8 mouse cellular contexts compared by ENCODE assay signal in genomic region chrX:157644300-157644699, GRCm38 (mm10). TPM values are rescaled to one million over a fixed set of nuclear protein-coding genes. Genes with fewer than 3 reads are reported as not detected.
DNase-seq lines count a peak whose midpoint lies in the region; ATAC-seq and TF ChIP-seq lines count a peak whose summit lies in the region.

No protein-coding gene starts in this region.

- no peak for TF ChIP-seq POLR2A in ES-Bruce4 (IDR thresholded peaks at IDR 0.05; ENCODE audit: insufficient read depth, low read length)

- TF ChIP-seq CTCF in ES-Bruce4 (IDR thresholded peaks at IDR 0.05; ENCODE audit: low read depth, low read length), result peak; percentile 82
- peak; percentile 81 for TF ChIP-seq CTCF in forebrain, postnatal 0 days (IDR thresholded peaks at IDR 0.05; ENCODE audit: low read depth)
- peak; percentile 83 for TF ChIP-seq CTCF in lung, embryonic 14.5 days (IDR thresholded peaks at IDR 0.05; ENCODE audit: low read depth)

- no peak overlapping the region for H3K27ac ChIP-seq in ES-Bruce4 (ENCODE audit: insufficient read depth, low read length)
- H3K27ac ChIP-seq in forebrain, postnatal 0 days (ENCODE audit: low read depth, low read length), result no peak overlapping the region
- no peak overlapping the region for H3K27ac ChIP-seq in lung, embryonic 14.5 days (ENCODE audit: low read depth)

- WGBS in forebrain, postnatal 0 days, result 24% methylated on average over 3 of the region's 3 CpGs
- WGBS in lung, embryonic 14.5 days, result 17% methylated on average over 3 of the region's 3 CpGs

- no peak overlapping the region for H3K4me2 ChIP-seq in forebrain, postnatal 0 days (ENCODE audit: low read depth)
- no peak overlapping the region for H3K4me2 ChIP-seq in lung, embryonic 14.5 days

- H3K27me3 ChIP-seq in ES-Bruce4 (ENCODE audit: control insufficient read depth, insufficient read depth, low read length, poor library complexity, severe bottlenecking), result peaks cover 3% of the 10 kb centered on the region; the same call in 1 of the 2 replicates
- H3K27me3 ChIP-seq in forebrain, postnatal 0 days (ENCODE audit: insufficient read depth, low read length), result no peaks in the 10 kb centered on the region
- no peaks in the 10 kb centered on the region for H3K27me3 ChIP-seq in lung, embryonic 14.5 days (ENCODE audit: insufficient read depth, low read length)

- H3K4me1 ChIP-seq in ES-Bruce4 (ENCODE audit: control insufficient read depth, insufficient read depth, low read length), result no peaks in the 10 kb centered on the region
- no peaks in the 10 kb centered on the region for H3K4me1 ChIP-seq in forebrain, postnatal 0 days (ENCODE audit: insufficient read depth)
- no peaks in the 10 kb centered on the region for H3K4me1 ChIP-seq in lung, embryonic 14.5 days (ENCODE audit: insufficient read depth)

- ATAC-seq in cerebellum, adult (ENCODE audit: insufficient number of reproducible peaks, low FRiP score, low TSS enrichment), result no peak
- no peak for ATAC-seq in forebrain, postnatal 0 days
- ATAC-seq in lung, embryonic 14.5 days (ENCODE audit: insufficient read depth), result peak; percentile 57; the same call in 1 of the 2 replicates

- no peaks in the 10 kb centered on the region for H3K36me3 ChIP-seq in ES-Bruce4 (ENCODE audit: control insufficient read depth, insufficient read depth, low read length, poor library complexity, severe bottlenecking)
- H3K36me3 ChIP-seq in forebrain, postnatal 0 days (ENCODE audit: insufficient read depth), result no peaks in the 10 kb centered on the region
- H3K36me3 ChIP-seq in lung, embryonic 14.5 days (ENCODE audit: insufficient read depth), result no peaks in the 10 kb centered on the region

- no peak overlapping the region for H3K9ac ChIP-seq in ES-Bruce4 (ENCODE audit: low read depth, poor library complexity, severe bottlenecking)
- H3K9ac ChIP-seq in forebrain, postnatal 0 days, result no peak overlapping the region
- no peak overlapping the region for H3K9ac ChIP-seq in lung, embryonic 14.5 days

- peak; percentile 41 for DNase-seq in cerebellum, adult 11 months
- peak; percentile 10 for DNase-seq in c-Kit-positive CD71-positive TER-119-negative erythroid progenitor cells, embryonic 14.5 days (ENCODE audit: low read depth)
- DNase-seq in forebrain, postnatal 0 days, result peak; percentile 63
- DNase-seq in kidney, postnatal 10 days, result peak; percentile 61
- DNase-seq in lung, embryonic 14.5 days, result peak; percentile 77
- peak; percentile 31 to 59 for DNase-seq in right cerebral cortex, adult 2 months (ENCODE audit: low spot score in 2 of 2)

- H3K4me3 ChIP-seq in ES-Bruce4 (ENCODE audit: low read depth, low read length), result no peak overlapping the region
- no peak overlapping the region for H3K4me3 ChIP-seq in forebrain, postnatal 0 days (ENCODE audit: low read depth, low read length)
- H3K4me3 ChIP-seq in lung, embryonic 14.5 days (ENCODE audit: low read depth, low read length), result no peak overlapping the region

- H3K9me3 ChIP-seq in ES-Bruce4 (replicated peaks; ENCODE audit: control insufficient read depth, insufficient read depth, low read length, poor library complexity, severe bottlenecking), result no peaks in the 10 kb centered on the region
- no peaks in the 10 kb centered on the region for H3K9me3 ChIP-seq in forebrain, postnatal 0 days (ENCODE audit: low read length)
- H3K9me3 ChIP-seq in lung, embryonic 14.5 days (ENCODE audit: low read depth, low read length), result no peaks in the 10 kb centered on the region

- no peak for TF ChIP-seq EP300 in ES-Bruce4 (IDR thresholded peaks at IDR 0.05; ENCODE audit: insufficient read depth, low read depth, low read length)

RNA-seq across cellular contexts. Expression of gene Mbtps2, which starts 45.8 kb away (rescaled TPM):
- 56.4 and 59.8 TPM in 2 replicates for polyA plus RNA-seq in ES-Bruce4 (2011; ENCODE audit: insufficient read depth, insufficient read length, low read depth, missing spikeins)
- 15.0 and 19.0 TPM in 2 replicates for total RNA-seq in forebrain, postnatal 0 days (2014; rRNA removed)
- polyA plus RNA-seq in forebrain, postnatal 0 days (2015; fragmentation: Nextera tagmentation; extraction: Ambion mirVana), result 20.0 and 24.9 TPM in 2 replicates
- polyA plus RNA-seq in lung, embryonic 14.5 days (2014; fragmentation: Nextera tagmentation; extraction: Ambion mirVana), result 24.8 and 25.3 TPM in 2 replicates

RNA-seq across cellular contexts. Expression of gene Smpx, which starts 54.4 kb away (rescaled TPM):
- not detected in 2 replicates for polyA plus RNA-seq in ES-Bruce4 (2011; ENCODE audit: insufficient read depth, insufficient read length, low read depth, missing spikeins)
- total RNA-seq in forebrain, postnatal 0 days (2014; rRNA removed), result 0.15 TPM in 1 of 2 replicates, not detected in the other
- polyA plus RNA-seq in forebrain, postnatal 0 days (2015; fragmentation: Nextera tagmentation; extraction: Ambion mirVana), result not detected in 2 replicates
- polyA plus RNA-seq in lung, embryonic 14.5 days (2014; fragmentation: Nextera tagmentation; extraction: Ambion mirVana), result 33.0 and 35.3 TPM in 2 replicates

Comparison
In these comparisons a context has a peak if more than half of its experiments do, and no peak if none do; other contexts are left out.
1. DNase-seq: peak in every context shown above with its lines; median percentile 77 in lung, embryonic 14.5 days; 63 in forebrain, postnatal 0 days; 61 in kidney, postnatal 10 days; 45 in right cerebral cortex, adult 2 months; 41 in cerebellum, adult 11 months; 10 in c-Kit-positive CD71-positive TER-119-negative erythroid progenitor cells, embryonic 14.5 days.
2. RNA of gene Smpx, which starts 54.4 kb away (polyA plus RNA-seq): 33.0 to 35.3 TPM in lung, embryonic 14.5 days; not detected in forebrain, postnatal 0 days and not detected in ES-Bruce4; every median in the first group is over 10 times any median in the second.
3. Peak in every context shown above with its lines, with median percentiles within 50 percentile points of each other: CTCF ChIP-seq.